Mouse (Mus musculus) layer of hippocampus, adult 9-11 months (tissue): Measurements from ENCODE around the gene Fam45a.

Source experiments
- DNase-seq: peaks from one replicate; pipeline ENCODE4 v3.0.0; 2022

The Fam45a gene

GRCm38 (mm10) chr19:60811098-60812035 is at the start of gene Fam45a:
Gene Fam45a (plus strand): TSS chr19:60811585.
- DNase-seq: peak; percentile 93

GRCm38 (mm10) chr19:60773366-60773765 is 38.0 kb upstream of the Fam45a start:
- DNase-seq: no peak

DNA sequence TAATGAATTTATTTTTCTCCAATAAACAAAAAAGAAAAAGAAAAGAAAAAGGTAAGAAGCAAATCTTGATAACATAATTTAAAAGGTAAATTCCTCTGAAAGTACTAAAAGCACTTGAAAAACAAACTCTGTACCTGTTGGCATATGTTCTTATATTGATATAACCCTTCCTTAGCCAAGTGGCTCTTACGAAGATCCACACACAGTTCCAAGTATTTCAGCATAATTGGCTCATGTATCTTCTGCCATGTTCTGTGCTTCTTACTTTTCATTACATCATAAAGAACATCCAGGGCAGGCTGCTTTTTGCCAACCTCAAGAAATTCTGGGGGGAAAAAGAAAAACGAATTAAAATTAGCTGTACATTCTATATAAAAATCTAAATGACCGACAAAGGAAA is 29.4 kb upstream of the Fam45a start:
- no peak for DNase-seq

GRCm38 (mm10) chr19:60784712-60785111 is 26.7 kb upstream of the Fam45a start:
- DNase-seq: no peak

- no peak for DNase-seq
These were observed 23.8 kb upstream of the Fam45a start for GRCm38 (mm10) chr19:60787465-60788150.

DNA sequence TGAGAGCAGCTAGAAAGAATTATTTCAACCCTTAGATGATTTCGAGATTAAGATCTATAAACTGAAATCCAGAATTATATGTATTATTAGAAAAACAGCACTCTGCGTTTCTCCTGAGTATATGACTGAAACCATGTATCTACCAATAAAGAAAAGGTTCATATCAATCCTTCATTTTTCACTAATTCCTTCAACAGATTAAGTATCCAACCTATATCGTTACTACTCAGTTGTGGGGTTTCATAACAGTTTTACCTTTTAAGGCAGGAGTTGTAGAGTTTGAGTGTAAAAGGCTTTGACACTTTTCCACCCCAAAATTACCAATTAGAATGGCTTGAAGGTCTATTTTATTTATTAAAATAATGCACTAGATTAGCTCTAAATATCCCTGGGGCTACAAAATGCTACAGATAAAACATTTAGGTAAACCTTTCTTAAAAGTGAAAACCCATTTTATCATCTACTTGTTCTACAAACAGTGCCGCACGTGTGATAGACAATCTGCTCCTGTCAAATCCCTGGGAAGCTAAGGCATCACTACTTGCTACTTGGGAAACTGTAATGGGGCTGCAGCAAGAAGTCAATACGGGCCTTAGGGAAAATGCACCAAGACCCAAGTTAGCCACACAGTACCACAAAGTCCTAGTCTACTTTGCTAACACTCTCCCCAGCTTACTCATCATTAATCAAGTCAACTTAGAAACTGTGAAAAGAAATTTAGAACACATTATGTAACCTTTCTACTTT is 23.0 kb upstream of the Fam45a start:
- no peak for DNase-seq

- DNase-seq: no peak
These were observed 21.9 kb upstream of the Fam45a start for GRCm38 (mm10) chr19:60789452-60789851.

DNA sequence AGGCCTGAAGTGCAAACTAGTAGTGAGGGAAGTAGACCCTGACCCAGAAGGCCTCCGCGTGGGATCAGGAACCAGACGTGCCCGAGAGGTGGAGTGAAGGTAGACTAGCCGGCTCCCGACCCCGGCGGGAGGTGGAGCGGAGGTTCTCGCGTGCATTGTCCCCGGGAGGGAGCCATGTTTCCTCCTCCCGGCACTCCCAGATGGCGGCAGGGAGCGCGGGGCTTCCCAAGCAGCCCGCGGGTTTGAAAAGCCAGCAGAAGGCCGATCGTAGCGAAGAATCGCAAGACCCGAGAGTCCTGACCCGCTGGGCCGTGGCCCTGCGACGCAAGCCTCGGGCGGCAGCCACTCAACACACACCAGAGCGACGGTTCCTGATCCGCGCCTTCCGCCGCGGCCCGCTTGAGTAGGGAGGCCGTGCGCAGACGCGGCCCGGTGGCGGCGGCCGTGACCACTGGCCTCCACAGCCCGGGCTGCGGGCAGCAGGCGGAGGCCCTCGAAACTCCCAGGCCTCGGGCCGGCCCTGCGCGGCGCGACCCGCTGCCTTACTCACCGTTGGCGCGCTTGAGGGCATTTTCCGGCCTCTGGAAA is 21.4 kb upstream of the Fam45a start:
- no peak for DNase-seq

DNA sequence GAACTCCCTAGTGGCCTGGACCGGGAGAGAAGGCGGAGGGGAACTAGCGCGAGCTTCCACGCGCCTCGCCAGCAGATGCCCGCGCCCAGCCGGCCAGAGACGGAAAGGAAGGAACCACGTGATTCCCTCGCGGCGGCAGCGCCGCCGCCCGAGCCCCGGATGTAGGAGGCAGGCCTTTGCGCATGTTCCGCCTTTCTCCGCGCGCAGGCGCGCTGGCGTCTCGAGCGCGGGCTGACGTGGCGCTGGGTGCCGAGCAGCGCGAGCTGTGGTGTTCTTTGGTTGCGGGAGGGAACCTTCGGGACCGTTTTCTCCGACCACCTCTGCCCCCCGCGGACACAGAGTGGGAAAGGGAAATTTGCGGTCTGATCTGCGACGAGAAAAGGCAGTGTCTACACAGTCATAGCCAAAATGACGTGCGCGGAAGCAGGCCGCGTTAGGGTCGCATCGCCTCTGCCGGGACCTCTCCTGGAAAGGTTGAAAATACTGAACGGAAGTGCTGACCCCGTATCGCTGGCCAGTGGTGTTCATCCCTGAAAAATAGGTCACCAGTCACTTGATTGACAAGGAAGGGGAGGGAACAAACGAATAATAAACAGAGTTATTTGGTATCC is 20.7 kb upstream of the Fam45a start, which contains the start of gene Eif3a:
Eif3a (minus strand) TSS at position 108 of the 611 bp plus-strand sequence.
- DNase-seq: peak; percentile 94

- no peak for DNase-seq
These were observed 20.2 kb upstream of the Fam45a start for GRCm38 (mm10) chr19:60791164-60791563.

- no peak for DNase-seq
These were observed 18.1 kb upstream of the Fam45a start for GRCm38 (mm10) chr19:60793170-60793707.

GRCm38 (mm10) chr19:60795244-60795643 is 16.1 kb upstream of the Fam45a start:
- peak; percentile 41 for DNase-seq

GRCm38 (mm10) chr19:60797415-60797814 is 14.0 kb upstream of the Fam45a start:
- no peak for DNase-seq

DNA sequence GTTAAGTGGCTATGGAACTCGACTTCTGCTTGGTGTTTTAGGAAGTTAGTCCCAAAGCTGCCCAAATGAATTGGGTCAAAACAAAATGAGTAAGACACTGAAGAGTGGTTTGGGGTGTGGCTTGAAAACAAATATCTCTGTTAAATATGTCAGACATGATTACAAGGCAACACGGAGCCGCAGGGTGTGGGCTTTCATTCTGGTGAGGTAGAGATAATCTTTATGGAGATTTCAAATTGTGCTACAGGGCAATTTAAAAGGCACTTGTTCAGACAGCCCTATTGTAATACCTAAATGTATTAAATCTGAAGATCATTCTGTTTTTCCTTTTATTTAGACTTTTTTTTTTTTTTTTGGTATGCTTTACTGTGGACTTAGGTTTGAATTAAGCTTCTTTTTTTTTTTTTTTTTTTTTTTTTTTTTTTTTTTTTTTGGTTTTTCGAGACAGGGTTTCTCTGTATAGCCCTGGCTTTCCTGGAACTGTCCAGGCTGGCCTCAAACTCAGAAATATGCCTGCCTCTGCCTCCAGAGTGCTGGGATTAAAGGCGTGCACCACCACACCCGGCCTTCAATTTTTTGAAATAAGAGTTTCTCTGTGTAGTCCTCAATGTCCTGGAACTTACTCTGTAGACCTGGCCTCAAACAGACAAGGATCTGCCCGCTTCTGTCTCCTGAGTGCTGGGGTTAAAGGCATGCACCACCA is 11.4 kb upstream of the Fam45a start:
- no peak for DNase-seq

- DNase-seq: no peak
These were observed 6.5 kb upstream of the Fam45a start for GRCm38 (mm10) chr19:60804903-60805302.

GRCm38 (mm10) chr19:60809927-60810326 is 1.5 kb upstream of the Fam45a start:
- no peak for DNase-seq

GRCm38 (mm10) chr19:60812036-60812389 is 628 bp downstream of the Fam45a start:
- no peak for DNase-seq

GRCm38 (mm10) chr19:60813133-60813532 is 1.7 kb downstream of the Fam45a start:
- DNase-seq: no peak

DNA sequence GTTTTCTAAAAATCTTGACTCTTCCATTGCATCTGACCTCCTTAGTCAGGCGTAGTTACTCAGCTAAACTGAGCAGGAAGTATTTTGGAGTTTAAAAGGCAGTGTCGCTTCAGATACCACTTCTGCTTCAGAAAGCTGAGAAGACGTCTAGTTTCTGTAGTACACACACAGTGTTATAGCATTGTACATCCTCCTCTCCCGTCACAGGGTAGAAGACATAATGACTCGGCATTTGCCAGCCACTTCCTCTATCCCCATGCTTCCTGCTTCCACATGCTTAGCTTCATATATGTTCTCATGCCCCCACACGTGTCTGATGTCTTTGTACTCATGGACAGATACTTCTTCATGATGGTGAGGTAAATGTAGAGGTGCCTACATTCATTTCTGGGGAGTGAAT is 7.3 kb downstream of the Fam45a start:
- no peak for DNase-seq

GRCm38 (mm10) chr19:60837747-60838146 is 26.4 kb downstream of the Fam45a start:
- peak; percentile 20 for DNase-seq

- no peak for DNase-seq
These were observed 31.9 kb downstream of the Fam45a start for GRCm38 (mm10) chr19:60843324-60843723.

DNA sequence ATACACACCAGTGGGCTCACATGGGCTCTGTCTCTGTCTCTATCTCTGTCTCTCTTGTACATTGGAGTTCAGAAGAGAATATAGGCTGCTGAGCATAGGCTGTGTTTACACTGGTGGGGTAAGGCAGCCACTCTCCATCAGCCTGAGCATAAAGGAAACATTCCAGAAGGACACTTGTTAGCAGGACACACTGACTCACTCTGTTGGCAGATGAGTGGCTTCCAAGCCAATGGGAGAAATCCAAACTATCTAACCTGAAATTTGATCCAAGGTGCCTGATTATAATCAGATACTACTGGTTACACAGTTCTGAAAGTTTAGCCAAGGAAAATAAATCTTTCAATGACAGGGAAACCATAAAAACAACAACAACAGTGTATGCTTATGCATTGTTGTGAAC is 34.3 kb downstream of the Fam45a start:
- DNase-seq: no peak
